Mouse (Mus musculus): ENCODE results near the gene Heatr5a. TPM values are rescaled to one million over a fixed set of nuclear protein-coding genes. Genes with fewer than 3 reads are reported as not detected.
A peak's percentile ranks its signal among the peaks of the same experiment; 100 is the strongest.

Heatr5a gene
- total RNA-seq, 2 experiments from 2014 or later = 16.7 to 29.0 TPM

GRCm38 (mm10) chr12:51900551-51900950, 70.6 kb downstream of the Heatr5a start:
- H3K27ac ChIP-seq = no peak overlapping the region
- no peak for TF ChIP-seq CTCF (IDR thresholded peaks at IDR 0.05)
- intact Hi-C loops (cut with DNase I) = no loop called here
- no peak overlapping the region for H3K4me3 ChIP-seq
- DNase-seq = no peak

- intact Hi-C loops (cut with DNase I) = loop anchor here (10.0 kb wide), 1 partner anchor 232 kb away; no protein-coding TSS in a partner anchor
- no peak for TF ChIP-seq CTCF (IDR thresholded peaks at IDR 0.05)
- Histone ChIP-seq H3K27ac (no peak overlapping the region), H3K4me3 (no peak overlapping the region)
- no peak for DNase-seq
Measured at GRCm38 (mm10) chr12:51896901-51897300, 74.2 kb downstream of the Heatr5a start.

DNA sequence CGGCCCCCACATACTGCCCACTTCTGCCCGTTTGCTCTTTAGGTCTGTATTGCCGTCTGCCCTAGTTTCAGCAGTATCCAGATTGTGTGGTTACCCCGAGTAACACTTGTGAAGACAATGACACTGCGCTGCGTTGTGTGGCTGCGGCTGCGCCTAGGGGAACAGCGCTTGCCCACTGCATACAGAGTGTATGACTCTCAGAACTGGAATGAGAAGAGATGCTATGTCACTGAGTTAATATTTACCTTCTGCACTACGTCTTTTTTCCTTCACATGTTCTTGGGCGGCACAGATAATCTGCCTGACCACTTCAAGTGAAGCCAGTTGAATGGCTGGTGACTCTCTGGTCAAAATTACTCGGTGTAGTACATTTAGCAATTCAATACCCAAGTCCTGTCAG, 82.5 kb downstream of the Heatr5a start:
- DNase-seq = no peak
- TF ChIP-seq CTCF (IDR thresholded peaks at IDR 0.05) = no peak
- no peak overlapping the region for H3K27ac ChIP-seq
- intact Hi-C loops (cut with DNase I) = no loop called here
- H3K4me3 ChIP-seq = no peak overlapping the region

DNA sequence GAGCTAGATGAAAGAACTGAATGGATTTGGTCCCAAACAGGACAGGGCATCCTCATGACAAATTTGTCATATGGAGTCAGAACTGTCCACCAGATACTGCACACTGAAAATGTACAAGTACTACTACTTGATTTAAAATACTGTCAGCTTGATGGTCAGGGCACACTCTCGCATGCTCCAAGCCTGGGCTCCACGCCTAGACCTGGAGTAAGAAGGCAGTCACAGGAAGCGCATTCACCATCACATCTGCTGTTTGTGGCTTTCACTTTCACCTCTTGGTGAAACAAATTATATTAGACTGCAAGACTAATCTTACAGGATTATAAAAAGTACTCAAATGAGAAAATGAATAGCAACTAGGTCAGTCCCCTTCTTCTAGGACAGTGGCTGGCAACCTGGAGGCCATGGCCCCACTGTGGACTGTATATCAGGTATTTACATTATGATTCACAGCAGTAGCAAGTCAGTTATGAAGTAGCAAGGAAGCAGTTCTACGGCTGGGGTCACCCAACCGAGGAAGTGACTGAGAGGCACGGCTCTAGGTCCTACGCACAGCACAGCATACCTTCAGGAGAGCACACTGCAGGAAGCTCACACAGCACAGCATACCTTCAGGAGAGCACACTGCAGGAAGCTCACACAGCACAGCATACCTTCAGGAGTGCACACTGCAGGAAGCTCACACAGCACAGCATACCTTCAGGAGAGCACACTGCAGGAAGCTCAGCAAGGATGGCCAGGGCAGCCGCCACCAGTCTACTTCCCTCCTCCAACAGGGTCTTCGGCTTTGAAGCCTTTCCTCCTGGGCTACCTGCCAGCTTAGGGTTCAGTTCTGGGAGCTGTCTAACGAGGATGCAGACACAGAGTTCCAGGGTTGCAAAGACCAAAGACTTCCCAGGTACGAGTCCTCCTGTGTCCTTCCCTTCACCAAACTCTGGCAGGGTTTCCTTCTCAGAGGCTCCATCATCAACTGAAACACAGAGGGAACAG, 83.5 kb downstream of the Heatr5a start:
- Histone ChIP-seq H3K4me3 (no peak overlapping the region), H3K27ac (no peak overlapping the region)
- intact Hi-C loops (cut with DNase I) = no loop called here
- no peak for TF ChIP-seq CTCF (IDR thresholded peaks at IDR 0.05)
- no peak for DNase-seq

DNA sequence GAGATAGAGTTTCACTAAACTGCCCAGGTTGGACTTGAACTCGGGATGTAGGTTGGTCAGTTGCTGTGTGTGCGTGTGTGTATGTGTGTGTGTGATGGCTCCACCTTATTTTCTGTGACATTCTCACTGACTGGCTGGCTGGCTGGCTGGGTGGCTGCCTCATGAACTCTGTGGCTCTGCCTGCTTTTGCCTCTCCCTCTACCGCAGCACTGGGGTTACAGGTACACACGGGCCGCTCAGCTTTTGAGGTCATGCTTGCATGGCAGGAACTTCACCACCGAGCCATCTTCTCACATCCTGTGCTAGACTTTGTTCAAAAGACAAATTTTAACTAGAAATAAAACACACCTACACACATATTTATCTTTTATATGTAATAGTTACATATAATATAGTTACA, 84.8 kb downstream of the Heatr5a start:
- no peak for DNase-seq
- no peak for TF ChIP-seq CTCF (IDR thresholded peaks at IDR 0.05)
- no peak overlapping the region for H3K4me3 ChIP-seq
- intact Hi-C loops (cut with DNase I) = no loop called here
- H3K27ac ChIP-seq = no peak overlapping the region

- no peak for DNase-seq
- TF ChIP-seq CTCF (IDR thresholded peaks at IDR 0.05) = no peak
- H3K27ac ChIP-seq = no peak overlapping the region
- no peak overlapping the region for H3K4me3 ChIP-seq
- intact Hi-C loops (cut with DNase I) = loop anchor here (5.0 kb wide), 1 partner anchor 58 kb away; the partner anchor contains the start of gene Hectd1
Measured at GRCm38 (mm10) chr12:51884801-51885200, 86.3 kb downstream of the Heatr5a start.

- intact Hi-C loops (cut with DNase I) = loop anchor here (5.0 kb wide), 1 partner anchor 56 kb away; the partner anchor contains the start of gene Hectd1
- H3K4me3 ChIP-seq = no peak overlapping the region
- no peak for DNase-seq
- peak overlapping the region; percentile 83 for H3K27ac ChIP-seq
- no peak for TF ChIP-seq CTCF (IDR thresholded peaks at IDR 0.05)
Measured at GRCm38 (mm10) chr12:51883297-51883805, 87.8 kb downstream of the Heatr5a start.

GRCm38 (mm10) chr12:51882606-51883296, 88.4 kb downstream of the Heatr5a start:
- TF ChIP-seq CTCF (IDR thresholded peaks at IDR 0.05) = no peak

GRCm38 (mm10) chr12:51881775-51882174, 89.3 kb downstream of the Heatr5a start:
- H3K27ac ChIP-seq = peak overlapping the region; percentile 83
- peak; percentile 47 for TF ChIP-seq CTCF (IDR thresholded peaks at IDR 0.05)
- no peak overlapping the region for H3K4me3 ChIP-seq
- DNase-seq = no peak
- intact Hi-C loops (cut with DNase I) = loop anchor here (5.0 kb wide), 1 partner anchor 54 kb away; the partner anchor contains the start of gene Hectd1

More at GRCm38 (mm10) chr12:51882606-51883296, 88.4 kb downstream of the Heatr5a start:
- Histone ChIP-seq H3K27ac (peak overlapping the region; percentile 83), H3K4me3 (no peak overlapping the region)
- DNase-seq = peak; percentile 91
- intact Hi-C loops (cut with DNase I) = loop anchor here (5.0 kb wide), 1 partner anchor 55 kb away; the partner anchor contains the start of gene Hectd1

DNA sequence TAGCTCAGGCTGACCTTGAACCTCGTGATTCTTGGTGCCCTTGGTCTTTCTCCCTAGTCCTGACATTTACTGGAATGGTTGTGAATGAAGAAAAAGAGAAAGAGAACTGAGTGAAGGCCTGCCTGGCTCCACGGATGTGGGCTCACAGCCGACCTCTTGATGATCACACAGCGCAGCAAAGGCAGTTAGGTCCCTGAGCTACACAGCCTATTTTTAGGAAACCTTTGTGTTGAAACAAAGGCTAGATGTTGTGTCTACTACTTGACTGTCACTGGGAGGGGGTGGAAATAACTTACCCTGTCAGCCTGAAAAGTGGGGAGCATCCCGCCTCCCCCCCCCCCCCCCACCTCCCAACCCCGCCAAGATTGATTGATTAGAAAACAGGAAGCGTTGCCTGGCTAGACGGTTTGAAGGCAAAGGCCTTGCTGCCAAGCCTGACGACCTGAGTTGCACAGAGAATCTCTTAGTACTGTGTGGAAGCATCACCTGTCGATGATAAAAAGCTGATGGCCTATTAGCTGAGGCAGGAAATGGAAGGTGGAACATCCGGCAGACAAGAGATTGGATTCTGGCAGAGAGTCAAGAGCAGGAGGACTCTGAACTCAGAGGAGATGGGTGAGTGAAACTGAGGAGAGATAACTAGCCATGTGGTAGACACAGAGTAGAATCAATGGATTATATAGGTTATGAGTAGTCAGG, 99.5 kb downstream of the Heatr5a start:
- DNase-seq = no peak
- intact Hi-C loops (cut with DNase I) = no loop called here
- no peak overlapping the region for H3K27ac ChIP-seq
- no peak overlapping the region for H3K4me3 ChIP-seq
- no peak for TF ChIP-seq CTCF (IDR thresholded peaks at IDR 0.05)

DNA sequence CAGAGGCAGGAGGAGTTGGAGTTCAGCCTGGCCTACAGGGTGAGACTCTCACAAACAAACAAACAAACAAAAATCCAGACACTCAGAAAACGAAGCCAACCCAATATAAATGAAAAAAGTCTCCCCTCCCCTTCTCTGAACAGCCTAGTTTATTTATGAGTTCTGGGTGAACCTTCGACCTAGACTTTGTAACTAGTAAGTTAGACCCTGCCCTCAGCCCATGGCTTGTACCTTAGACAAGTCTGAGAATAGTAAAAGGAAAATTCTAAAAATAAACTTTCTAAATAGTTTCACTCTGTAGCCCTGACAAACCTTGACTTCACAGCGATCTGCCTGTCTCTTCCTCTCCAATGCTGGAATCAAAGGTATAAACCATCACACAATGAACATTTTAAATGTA, 101.6 kb downstream of the Heatr5a start:
- intact Hi-C loops (cut with DNase I) = no loop called here

DNA sequence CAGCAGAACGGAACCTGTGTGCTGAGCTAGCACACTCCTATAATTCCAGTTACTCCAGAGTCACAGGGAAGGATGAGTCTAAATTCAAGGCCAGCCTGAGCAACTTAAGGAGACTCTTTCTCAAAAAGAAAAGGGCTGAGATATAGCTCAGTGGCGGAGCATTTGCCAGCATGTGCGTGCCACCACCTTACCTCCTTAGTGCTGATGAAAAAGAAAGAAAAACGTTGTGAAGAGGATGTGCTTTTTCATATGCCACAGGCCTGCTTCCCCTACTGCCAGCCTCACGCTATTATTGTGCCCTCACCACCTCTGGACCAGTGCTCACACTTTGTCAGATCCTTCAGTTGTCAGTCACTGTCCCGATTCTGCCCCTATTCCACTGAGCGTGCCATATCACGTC, 104.0 kb downstream of the Heatr5a start:
- no peak for TF ChIP-seq CTCF (IDR thresholded peaks at IDR 0.05)
- Histone ChIP-seq H3K4me3 (peak overlapping the region; percentile 64), H3K27ac (peak overlapping the region; percentile 96)
- intact Hi-C loops (cut with DNase I) = no loop called here
- no peak for DNase-seq

More for the DNA sequence above, 101.6 kb downstream of the Heatr5a start:
- TF ChIP-seq CTCF (IDR thresholded peaks at IDR 0.05) = no peak
- no peak for DNase-seq
- peak overlapping the region; percentile 70 for H3K27ac ChIP-seq
- no peak overlapping the region for H3K4me3 ChIP-seq
